Mouse (Mus musculus) ES-Bruce4 (cell line): ENCODE results near the gene Slc16a9. TPM values are rescaled to one million over a fixed set of nuclear protein-coding genes. Genes with fewer than 3 reads are reported as not detected.
A peak's percentile ranks its signal among the peaks of the same experiment; 100 is the strongest.

Experiments
- H3K27ac ChIP-seq: 2 replicates; pipeline ENCODE4 v1.5.1; 2012; ENCODE audit warnings: low read length, inconsistent platforms; ENCODE audit not compliant: insufficient read depth
- H3K27me3 ChIP-seq: 2 replicates; pipeline ENCODE4 v1.6.1; 2012; ENCODE audit warnings: mild to moderate bottlenecking, low read length, inconsistent platforms; ENCODE audit not compliant: control insufficient read depth, poor library complexity, insufficient read depth, severe bottlenecking
- H3K36me3 ChIP-seq: 2 replicates; pipeline ENCODE4 v1.6.1; 2012; ENCODE audit warnings: inconsistent platforms, mild to moderate bottlenecking, low read length, moderate library complexity; ENCODE audit not compliant: control insufficient read depth, poor library complexity, insufficient read depth, severe bottlenecking
- H3K4me1 ChIP-seq: one replicate; pipeline ENCODE4 v1.8.1; 2011; ENCODE audit warnings: low read length; ENCODE audit not compliant: control insufficient read depth, insufficient read depth
- H3K4me3 ChIP-seq: 2 replicates; pipeline ENCODE4 v1.5.1; 2011; ENCODE audit warnings: low read depth, mild to moderate bottlenecking, low read length
- H3K9ac ChIP-seq: 2 replicates; pipeline ENCODE4 v1.6.1; 2012; ENCODE audit warnings: low read depth, mild to moderate bottlenecking, inconsistent platforms; ENCODE audit not compliant: poor library complexity, severe bottlenecking
- H3K9me3 ChIP-seq: replicated peaks from 2 replicates; pipeline ENCODE4 v1.6.1; 2012; ENCODE audit warnings: mild to moderate bottlenecking, low read length, inconsistent platforms; ENCODE audit not compliant: control insufficient read depth, poor library complexity, insufficient read depth, severe bottlenecking
- CTCF ChIP-seq: IDR thresholded peaks from one replicate; pipeline ENCODE4 v1.8.1; 2011; ENCODE audit warnings: low read depth, low read length
- EP300 ChIP-seq: IDR thresholded peaks from 2 replicates; pipeline ENCODE4 v1.6.1; 2011; ENCODE audit warnings: low read depth, low read length; ENCODE audit not compliant: insufficient read depth
- POLR2A ChIP-seq: IDR thresholded peaks from one replicate; pipeline ENCODE4 v1.8.1; 2011; ENCODE audit warnings: low read length; ENCODE audit not compliant: insufficient read depth
- polyA plus RNA-seq: library from polyadenylated mRNA; stranded (reverse); fragments of >200 nt; gene quantifications from 2 replicates; pipeline ENCODE4 v1.2.4, GENCODE M21; 2011; ENCODE audit warnings: low read depth; ENCODE audit not compliant: missing spikeins, insufficient read depth, insufficient read length

Gene Slc16a9
- polyA plus RNA-seq, 1 experiment = 5.2 TPM

DNA sequence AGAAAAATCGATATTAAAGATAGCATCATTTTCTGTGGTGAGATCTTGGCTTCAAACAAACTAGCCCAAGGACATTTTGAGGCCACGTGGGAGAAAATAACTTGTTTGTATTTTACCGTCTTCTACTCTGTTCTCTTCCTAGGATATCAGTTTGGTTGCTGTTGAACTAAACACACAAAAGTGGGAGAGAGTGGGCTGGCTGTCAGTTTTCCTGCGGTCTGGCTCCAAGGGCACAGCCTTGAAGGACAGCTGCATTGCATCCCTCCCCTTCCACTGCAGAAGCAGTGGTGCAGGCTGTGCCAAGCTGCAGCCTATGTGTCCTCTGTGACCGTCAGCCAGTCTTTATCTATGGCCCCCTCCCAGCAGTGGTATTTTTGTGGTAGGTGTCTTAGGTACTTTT is 54.8 kb downstream of the Slc16a9 start:
- no peak overlapping the region for H3K9ac ChIP-seq
- no peak overlapping the region for H3K27ac ChIP-seq
- H3K4me1 ChIP-seq = peaks cover 8% of the 10 kb centered on the region
- H3K27me3 ChIP-seq = no peaks in the 10 kb centered on the region
- no peaks in the 10 kb centered on the region for H3K9me3 ChIP-seq
- no peaks in the 10 kb centered on the region for H3K36me3 ChIP-seq
- TF ChIP-seq POLR2A (no peak), EP300 (no peak), CTCF (no peak)
- no peak overlapping the region for H3K4me3 ChIP-seq

- TF ChIP-seq EP300 = peak; percentile 78
- TF ChIP-seq POLR2A = no peak
- no peak for TF ChIP-seq CTCF
- H3K27ac ChIP-seq = peak overlapping the region; percentile 55
- H3K4me3 ChIP-seq = no peak overlapping the region
- H3K27me3 ChIP-seq = no peaks in the 10 kb centered on the region
- no peak overlapping the region for H3K9ac ChIP-seq
- H3K9me3 ChIP-seq = no peaks in the 10 kb centered on the region
- H3K4me1 ChIP-seq = peaks cover 8% of the 10 kb centered on the region
- H3K36me3 ChIP-seq = no peaks in the 10 kb centered on the region
Observed at GRCm38 (mm10) chr10:70301190-70301589, 56.3 kb downstream of the Slc16a9 start.

GRCm38 (mm10) chr10:70303203-70303602 is 58.3 kb downstream of the Slc16a9 start:
- Histone ChIP-seq H3K9ac (no peak overlapping the region), H3K9me3 (no peaks in the 10 kb centered on the region), H3K36me3 (no peaks in the 10 kb centered on the region), H3K4me1 (peaks cover 10% of the 10 kb centered on the region), H3K27ac (no peak overlapping the region), H3K4me3 (no peak overlapping the region), H3K27me3 (no peaks in the 10 kb centered on the region)
- no peak for TF ChIP-seq EP300
- TF ChIP-seq CTCF = no peak
- no peak for TF ChIP-seq POLR2A

GRCm38 (mm10) chr10:70305683-70306082 is 60.8 kb downstream of the Slc16a9 start:
- Histone ChIP-seq H3K27ac (peak overlapping the region; percentile 80), H3K4me1 (peaks cover 10% of the 10 kb centered on the region), H3K9me3 (no peaks in the 10 kb centered on the region), H3K36me3 (no peaks in the 10 kb centered on the region), H3K4me3 (no peak overlapping the region), H3K9ac (no peak overlapping the region), H3K27me3 (no peaks in the 10 kb centered on the region)
- TF ChIP-seq EP300 = no peak
- TF ChIP-seq CTCF = no peak
- no peak for TF ChIP-seq POLR2A

GRCm38 (mm10) chr10:70309416-70309815 is 64.5 kb downstream of the Slc16a9 start:
- no peaks in the 10 kb centered on the region for H3K9me3 ChIP-seq
- H3K4me1 ChIP-seq = peaks cover 1% of the 10 kb centered on the region
- H3K4me3 ChIP-seq = no peak overlapping the region
- TF ChIP-seq EP300 = no peak
- TF ChIP-seq CTCF = no peak
- no peaks in the 10 kb centered on the region for H3K27me3 ChIP-seq
- no peak overlapping the region for H3K27ac ChIP-seq
- H3K36me3 ChIP-seq = no peaks in the 10 kb centered on the region
- no peak overlapping the region for H3K9ac ChIP-seq

DNA sequence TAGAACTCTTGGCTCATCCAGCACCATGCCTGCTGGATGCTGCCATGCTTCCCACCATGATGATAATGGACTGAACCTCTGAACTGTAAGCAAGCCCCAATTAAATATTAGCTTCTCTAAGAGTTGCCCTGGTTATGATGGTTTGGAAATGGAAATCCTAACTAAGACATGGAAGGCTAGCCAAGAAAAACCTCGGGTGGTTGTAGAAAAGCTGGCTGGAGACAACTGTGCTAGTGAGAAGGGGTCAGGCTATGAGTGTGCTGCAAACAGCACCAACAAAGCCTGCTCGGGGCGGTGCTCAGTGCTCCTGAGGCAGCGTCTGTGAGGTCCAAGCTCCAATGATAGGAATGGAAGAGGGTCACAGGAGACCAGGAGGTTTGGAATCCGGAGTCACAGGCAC is 65.7 kb downstream of the Slc16a9 start:
- Histone ChIP-seq H3K27me3 (no peaks in the 10 kb centered on the region), H3K4me3 (no peak overlapping the region), H3K9ac (no peak overlapping the region), H3K36me3 (no peaks in the 10 kb centered on the region), H3K27ac (no peak overlapping the region), H3K9me3 (no peaks in the 10 kb centered on the region), H3K4me1 (peaks cover 1% of the 10 kb centered on the region)
- no peak for TF ChIP-seq EP300
- no peak for TF ChIP-seq CTCF
- no peak for TF ChIP-seq POLR2A
